Mouse (Mus musculus): ENCODE results near the gene Snx19. TPM values are rescaled to one million over a fixed set of nuclear protein-coding genes. Genes with fewer than 3 reads are reported as not detected.

Snx19 gene
- total RNA-seq, 1 experiment from 2014 or later, result 17.8 TPM

DNA sequence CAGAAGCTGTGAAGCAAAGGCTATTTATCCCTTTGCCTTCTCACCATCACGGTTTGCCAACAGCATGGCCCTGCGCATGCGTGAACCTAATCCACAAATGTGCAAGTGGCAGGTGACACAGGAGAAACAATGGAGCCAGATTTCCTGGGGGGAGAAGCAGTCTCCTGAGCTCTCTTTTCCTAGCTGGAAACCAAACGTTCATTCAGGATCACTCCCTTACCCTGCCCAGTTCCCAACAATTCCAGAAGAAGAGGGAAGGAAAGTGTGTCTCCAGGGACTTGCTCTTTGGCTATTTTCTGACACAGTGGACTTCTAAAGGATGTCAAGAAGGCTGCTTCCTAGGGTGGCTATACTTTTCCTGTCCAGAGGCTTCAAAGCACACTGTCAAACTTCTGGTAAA lies 37.8 kb downstream of the Snx19 start:
- no peak for ATAC-seq (ENCODE audit: extremely low read depth, insufficient number of reproducible peaks, low FRiP score, poor library complexity, severe bottlenecking)

DNA sequence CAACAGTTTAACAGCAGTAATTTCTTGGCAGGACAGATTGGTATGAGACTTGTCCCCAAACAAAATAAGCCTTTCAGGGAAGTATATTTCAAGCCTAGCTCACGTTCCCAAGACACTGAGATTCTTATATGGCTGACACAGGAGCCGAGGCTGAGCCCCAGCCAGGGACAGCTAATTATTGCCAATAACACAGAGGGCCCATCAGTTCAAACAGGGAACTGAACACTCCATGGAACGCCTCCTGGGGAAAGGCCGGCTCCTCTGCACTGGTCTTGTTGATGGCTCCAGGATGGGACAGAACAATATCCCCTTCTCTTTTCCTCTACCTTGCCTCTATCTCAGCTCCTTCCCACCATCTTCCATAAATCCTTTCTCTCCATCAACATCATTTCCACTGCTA lies 53.1 kb downstream of the Snx19 start:
- ATAC-seq (ENCODE audit: extremely low read depth, insufficient number of reproducible peaks, low FRiP score, poor library complexity, severe bottlenecking), result no peak

DNA sequence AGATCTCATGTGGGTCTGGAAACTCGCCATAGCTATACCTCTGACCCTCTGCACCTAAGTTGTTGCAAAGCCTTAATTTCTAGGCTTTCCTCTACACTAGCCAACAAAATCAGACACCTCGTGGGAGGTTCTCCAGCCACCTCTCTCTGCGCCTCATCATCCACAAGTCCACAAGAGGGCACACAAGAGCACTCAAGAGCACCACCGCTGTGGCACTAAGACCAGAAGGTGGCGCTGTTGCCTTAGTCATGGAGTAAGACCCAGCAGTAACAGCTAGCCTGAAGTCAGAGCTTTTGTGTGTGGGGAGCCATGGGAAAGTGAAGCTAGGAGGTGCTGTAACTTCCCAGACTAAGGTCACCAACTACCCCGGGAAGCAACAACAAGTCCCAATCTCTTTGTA lies 53.6 kb downstream of the Snx19 start:
- ATAC-seq (ENCODE audit: extremely low read depth, insufficient number of reproducible peaks, low FRiP score, poor library complexity, severe bottlenecking), result peak; percentile 84; the same call in 1 of the 2 replicates

DNA sequence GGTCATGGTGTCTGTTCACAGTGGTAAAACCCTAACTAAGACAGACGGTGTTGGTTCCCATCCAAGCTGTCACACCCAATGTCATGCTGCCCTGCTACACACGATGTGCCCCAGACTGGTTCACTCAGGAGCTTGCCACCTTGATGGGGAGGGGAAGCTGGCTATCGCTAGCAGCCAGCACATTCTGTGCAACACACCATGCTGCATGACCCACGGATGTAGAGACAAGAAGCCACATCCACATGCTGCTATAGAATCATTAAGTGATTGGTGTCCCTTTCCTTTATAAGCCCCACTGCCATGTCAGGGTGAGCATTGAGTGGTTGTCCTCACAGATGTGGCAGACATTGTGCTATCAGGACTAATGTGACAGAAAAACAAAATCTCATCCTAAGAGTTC lies 55.2 kb downstream of the Snx19 start:
- ATAC-seq (ENCODE audit: extremely low read depth, insufficient number of reproducible peaks, low FRiP score, poor library complexity, severe bottlenecking), result no peak

DNA sequence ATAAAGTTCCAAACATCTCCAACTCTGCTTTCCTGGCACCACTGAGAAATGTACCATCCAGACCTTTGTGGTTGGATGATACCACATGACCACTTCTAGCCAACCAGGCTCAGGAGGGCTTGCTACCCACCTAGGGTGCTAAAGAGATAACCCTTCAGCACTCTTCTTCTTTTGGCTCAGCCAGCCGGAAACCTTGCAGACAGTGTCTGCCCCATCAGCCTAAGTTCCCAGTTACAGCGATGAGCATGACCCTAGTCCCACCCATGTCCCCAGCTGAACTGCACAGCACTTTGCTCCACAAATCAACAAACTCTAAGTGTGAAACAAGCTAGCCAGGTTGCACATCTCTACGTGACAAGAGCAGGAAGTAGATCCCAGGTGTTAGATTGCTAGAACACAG lies 57.3 kb downstream of the Snx19 start:
- no peak for ATAC-seq (ENCODE audit: extremely low read depth, insufficient number of reproducible peaks, low FRiP score, poor library complexity, severe bottlenecking)

DNA sequence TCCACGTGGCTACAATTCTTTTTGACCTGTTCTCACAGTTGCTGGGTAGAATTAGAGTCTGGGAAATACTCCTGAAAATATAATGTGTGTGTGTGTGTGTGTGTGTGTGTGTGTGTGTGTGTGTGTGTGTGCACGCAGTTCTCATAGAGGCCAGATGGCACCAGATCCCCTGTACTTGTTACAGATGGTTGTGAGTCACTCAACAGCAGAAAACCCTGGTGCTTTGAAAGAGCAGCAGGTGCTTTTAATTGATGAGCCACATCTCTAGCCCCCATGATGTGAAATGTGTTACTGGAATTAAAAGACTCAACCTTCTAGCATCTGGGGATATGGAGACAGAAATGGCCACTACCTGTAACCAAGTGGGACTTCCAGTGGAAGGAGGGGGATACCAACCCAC lies 58.3 kb downstream of the Snx19 start:
- no peak for ATAC-seq (ENCODE audit: extremely low read depth, insufficient number of reproducible peaks, low FRiP score, poor library complexity, severe bottlenecking)

DNA sequence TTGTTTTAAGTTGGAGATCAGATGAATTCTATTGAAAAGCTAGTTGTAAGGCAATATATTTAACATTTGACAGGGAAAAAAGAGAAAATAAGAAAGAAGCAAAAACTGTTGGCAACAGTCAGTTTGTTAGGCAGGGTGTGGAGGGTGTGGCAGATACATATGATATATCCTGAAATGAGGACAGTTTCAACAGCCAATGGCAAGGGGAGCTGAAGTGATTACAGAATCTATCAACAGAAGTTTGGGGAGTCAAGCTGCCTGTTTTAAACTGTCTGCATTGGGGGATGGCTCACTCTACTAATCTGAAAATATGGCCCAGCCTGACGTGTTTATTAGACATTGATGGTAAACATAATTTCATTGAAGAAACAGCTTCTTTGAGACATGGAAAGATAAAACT lies 61.5 kb downstream of the Snx19 start:
- ATAC-seq (ENCODE audit: extremely low read depth, insufficient number of reproducible peaks, low FRiP score, poor library complexity, severe bottlenecking), result no peak

DNA sequence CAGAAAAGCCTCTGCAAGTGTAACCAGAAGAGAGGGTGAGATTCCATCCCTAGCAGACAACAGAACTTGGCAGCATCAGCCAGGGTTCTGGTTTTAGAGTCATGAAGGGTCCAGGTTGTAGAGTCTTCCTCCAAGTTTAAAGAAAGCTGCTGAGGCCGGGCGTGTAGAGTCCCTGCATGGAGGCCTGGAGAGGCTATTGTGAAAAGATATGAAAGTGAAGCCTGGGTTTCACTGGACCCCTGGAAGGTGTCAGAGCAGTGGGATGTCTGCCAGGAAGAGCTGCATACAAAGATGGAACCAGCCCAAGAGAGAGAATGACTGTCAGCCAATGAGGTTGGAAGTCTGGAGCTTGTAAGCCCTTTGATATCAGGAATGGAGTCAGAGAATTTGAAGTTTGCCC lies 67.5 kb downstream of the Snx19 start:
- ATAC-seq (ENCODE audit: extremely low read depth, insufficient number of reproducible peaks, low FRiP score, poor library complexity, severe bottlenecking), result no peak

DNA sequence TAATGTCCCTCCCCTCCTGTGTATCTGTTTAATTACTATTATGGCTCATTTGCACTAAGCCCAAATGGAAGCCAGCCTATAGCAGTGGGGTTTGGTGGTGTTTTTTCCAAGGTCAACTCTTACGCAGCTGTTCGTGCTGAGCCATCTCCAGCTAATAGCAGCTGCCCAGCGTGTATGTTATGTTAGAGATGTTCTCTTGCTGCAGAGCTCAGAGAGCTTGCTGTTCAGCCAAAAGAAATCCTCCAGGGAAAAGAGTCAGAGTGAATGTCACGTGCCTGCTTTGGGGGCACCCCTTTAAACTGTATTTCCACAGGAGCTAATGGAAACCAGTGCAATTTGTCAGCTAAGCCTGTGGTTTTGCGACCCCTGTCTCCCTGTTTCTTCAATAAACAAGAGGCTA lies 82.1 kb downstream of the Snx19 start:
- no peak for ATAC-seq (ENCODE audit: extremely low read depth, insufficient number of reproducible peaks, low FRiP score, poor library complexity, severe bottlenecking)

DNA sequence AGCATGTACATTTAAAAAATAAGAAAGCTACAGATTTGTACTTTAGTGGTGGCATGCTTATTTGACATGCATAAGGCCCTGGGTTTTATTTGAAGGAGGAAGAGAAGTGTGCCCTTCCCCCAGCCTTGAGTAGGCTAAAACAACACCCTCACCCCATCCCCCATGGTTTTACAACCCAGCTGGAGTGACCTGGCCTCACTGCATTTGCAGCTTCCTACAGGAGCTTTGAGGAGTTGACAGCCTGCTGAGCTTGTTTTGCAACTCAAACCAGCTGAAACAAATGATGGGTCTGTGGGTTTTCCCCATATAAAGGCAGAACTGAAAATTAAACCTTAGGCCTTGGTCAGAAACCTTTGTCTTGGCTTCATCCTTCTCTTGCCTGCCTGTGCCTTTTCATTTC lies 89.0 kb downstream of the Snx19 start:
- no peak for ATAC-seq (ENCODE audit: extremely low read depth, insufficient number of reproducible peaks, low FRiP score, poor library complexity, severe bottlenecking)
